Mouse (Mus musculus) testis, adult 2 months (tissue): ENCODE data around the gene 1700029F12Rik.

Experiments
- CTCF ChIP-seq: fragments of 200-500 bp; IDR thresholded peaks from 2 replicates; pipeline ENCODE4 v1.5.1; 2012; ENCODE audit warnings: low read depth, mild to moderate bottlenecking, inconsistent platforms, low read length, moderate library complexity; ENCODE audit not compliant: control insufficient read depth, insufficient read depth, insufficient replicate concordance
- POLR2A ChIP-seq: fragments of 200-500 bp; IDR thresholded peaks from 2 replicates; pipeline ENCODE4 v1.6.1; 2012; ENCODE audit warnings: low read depth, mild to moderate bottlenecking, inconsistent platforms, low read length, moderate library complexity; ENCODE audit not compliant: control insufficient read depth

DNA sequence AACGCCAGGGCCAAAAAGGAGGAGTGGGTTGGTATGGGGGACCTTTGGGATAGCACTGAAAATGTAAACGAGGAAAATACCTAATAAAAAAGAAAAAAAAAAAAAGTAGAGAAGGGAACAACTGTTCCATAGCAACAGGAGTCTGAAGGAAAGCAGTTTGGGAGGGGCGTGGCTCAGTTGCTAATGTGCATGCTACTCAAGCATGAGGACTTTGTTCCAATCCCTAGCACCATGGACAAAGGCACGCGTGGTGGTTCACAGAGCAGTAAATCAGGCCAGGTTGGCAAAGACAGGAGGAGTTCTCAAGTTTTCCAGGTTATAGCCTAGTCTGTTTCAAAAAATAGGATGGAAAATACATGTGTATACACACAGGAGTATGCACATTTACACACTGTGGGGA lies 14.0 kb downstream of the 1700029F12Rik start:
- TF ChIP-seq POLR2A: no peak
- TF ChIP-seq CTCF: no peak
